Mouse (Mus musculus): ENCODE measurements around the gene Mdm2. TPM values are rescaled to one million over a fixed set of nuclear protein-coding genes. Genes with fewer than 3 reads are reported as not detected.

Gene Mdm2
- polyA plus RNA-seq, 2 experiments from 2014 or later: 47.3 to 54.7 TPM

DNA sequence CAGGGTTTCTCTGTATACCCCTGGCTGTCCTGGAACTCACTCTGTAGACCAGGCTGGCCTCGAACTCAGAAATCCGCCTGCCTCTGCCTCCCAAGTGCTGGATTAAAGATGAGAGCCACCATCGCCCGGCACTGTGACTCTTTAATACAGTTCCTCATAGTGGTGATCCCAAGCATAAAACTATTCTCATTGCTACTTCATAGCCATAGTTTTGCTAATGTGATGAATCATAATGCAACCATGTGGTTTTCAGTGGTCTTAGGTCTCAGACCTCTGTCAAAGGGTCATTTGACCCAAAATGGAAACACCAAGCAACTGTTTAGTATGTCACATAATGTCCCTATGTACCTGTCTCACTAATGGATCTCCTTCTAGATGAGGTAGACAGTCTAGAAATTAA, 15.0 kb downstream of the Mdm2 start:
- no peak for ATAC-seq

DNA sequence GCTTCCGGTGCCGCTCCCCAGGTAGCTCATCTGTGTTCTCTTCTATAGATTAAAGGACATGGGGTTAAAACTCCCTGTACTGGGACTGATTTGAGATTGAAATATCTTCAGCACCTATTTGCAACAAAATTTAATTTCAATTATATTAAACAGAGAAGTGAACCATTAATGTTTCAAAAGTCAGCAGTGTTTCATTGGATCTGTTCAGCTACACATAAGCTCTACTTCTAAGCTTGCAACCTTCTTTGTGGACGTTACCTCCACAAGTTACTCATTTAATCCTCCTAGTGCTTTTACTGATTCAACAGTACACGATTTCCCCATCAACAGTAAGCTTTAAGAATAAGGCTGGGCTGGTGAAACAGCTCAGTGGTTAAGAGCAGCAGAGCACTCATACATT, 15.5 kb downstream of the Mdm2 start:
- ATAC-seq: no peak

DNA sequence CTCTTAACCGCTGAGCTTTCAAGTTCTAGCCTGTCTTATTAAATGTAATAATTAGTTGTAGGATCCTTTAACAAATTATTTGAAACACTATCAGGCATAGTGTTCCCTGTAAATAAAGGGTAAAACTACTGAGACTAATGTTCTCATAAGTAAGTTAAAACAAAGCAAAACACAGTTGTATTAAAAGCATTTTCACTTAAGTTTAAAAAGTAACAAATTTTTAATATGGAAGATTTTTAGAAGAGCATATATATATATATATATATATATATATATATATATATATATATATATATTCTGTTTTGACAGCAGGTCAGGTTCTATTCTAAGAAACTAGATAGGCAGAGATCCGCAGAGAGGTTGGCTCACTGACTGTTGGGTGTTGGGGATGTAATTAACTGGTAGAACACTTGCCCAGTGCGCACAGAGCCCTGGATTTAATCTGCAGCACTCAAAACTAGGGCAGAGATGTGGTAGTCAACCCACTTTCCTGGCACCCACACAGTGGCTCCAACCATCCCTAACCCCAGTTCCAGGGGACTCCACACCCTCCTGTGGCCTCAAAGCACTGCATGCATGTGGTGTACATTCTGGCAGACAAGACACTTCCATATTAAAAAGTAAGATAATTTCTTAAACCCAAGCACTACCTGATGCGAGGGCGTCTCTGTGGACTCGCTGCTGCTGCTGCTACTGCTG, 16.2 kb downstream of the Mdm2 start:
- ATAC-seq: no peak

DNA sequence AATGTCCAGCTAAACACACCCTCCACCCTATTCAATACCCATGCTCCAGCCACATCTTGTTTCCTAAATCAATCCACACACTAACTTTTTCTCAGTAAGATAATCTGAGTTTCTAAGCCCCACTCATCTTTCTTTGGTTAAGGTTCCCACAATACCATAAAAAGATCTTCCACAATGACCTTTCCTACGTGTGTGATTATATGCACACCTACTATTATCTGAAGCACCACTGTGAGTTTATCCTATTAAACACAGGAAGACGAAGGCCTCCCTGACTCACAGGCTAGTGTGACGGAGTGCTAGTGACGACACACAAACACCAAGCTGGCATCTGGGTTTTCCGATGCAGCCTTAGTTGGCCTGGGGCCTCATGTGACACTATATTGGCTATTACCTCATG, 17.6 kb downstream of the Mdm2 start:
- ATAC-seq: no peak

DNA sequence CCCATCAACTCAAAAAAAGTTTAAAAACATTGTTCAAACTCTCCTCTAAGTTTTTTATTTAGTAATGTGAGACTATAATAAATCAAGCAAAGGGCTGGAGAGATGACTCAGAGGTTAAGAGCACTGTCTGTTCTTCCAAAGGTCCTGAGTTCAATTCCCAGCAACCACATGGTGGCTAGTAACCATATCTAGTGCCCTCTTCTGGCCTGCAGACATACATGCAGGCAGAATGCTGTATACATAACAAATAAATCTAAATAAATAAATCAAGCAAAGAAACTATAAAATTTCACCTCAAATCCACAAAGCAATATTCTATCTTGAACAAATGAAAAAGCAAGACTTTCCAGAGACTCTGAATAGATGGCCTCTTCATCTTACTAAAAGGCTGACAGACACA, 18.4 kb downstream of the Mdm2 start:
- no peak for ATAC-seq

DNA sequence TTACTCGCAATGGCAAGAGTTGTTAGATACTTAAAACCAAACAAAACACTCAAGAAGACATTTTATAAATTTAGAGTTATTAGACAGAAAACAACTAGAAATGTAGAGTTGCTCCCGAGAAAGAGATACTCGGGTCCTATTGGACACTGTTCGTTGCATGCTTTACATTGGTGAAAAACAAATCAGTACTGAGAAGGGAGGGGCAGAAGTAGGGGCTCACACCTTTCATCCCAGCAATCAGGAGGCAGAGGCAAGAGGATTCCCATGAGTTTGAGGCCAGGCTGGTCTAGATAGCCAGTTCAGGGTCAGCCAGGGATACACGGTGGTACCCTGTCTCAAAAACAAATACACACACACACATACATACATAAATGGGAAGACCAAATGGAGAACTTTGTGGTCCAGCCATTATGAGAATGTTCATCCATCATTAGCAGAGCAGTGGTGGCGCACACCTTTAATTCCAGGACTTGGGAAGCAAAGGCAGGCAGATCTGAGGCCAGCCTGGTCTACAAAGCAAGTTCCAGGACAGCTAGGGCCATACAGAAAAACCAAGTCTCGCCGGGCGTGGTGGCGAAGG, 19.1 kb downstream of the Mdm2 start:
- ATAC-seq: no peak

DNA sequence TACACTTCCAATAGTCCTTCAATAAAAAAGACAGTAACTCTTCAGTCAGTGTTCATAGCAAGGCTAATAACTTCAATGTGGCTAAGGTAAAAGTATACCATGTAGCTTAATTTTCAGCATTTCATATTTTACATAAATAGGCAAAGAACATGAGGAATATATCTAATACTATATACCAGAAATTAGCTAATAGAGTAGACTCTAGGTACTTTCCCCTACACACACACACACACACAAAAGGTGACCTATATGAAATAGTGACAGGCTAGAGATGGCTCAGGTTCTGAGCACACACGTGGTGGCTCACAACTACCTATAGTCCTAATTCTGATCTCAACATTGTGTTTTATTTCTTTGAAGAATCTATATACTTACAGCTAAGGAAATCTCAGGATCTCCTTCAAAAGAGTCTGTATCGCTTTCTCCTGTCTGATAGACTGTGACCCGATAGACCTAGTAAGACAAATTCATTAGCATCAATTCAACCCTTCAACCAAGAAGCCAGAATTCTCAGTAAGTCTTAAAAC, 19.7 kb downstream of the Mdm2 start:
- ATAC-seq: no peak

DNA sequence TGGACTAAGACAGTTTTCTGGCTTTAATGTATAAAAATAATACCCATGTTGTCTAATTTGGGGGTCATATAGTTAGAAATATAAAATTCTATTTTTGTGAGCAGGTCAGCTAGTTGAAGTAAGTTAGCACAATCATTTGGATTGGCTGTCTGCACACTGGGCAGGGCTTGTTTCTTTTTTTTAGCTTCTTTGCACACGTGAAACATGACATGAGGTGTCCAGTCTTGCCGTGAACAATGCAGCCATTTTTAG, 20.5 kb downstream of the Mdm2 start:
- ATAC-seq: no peak

DNA sequence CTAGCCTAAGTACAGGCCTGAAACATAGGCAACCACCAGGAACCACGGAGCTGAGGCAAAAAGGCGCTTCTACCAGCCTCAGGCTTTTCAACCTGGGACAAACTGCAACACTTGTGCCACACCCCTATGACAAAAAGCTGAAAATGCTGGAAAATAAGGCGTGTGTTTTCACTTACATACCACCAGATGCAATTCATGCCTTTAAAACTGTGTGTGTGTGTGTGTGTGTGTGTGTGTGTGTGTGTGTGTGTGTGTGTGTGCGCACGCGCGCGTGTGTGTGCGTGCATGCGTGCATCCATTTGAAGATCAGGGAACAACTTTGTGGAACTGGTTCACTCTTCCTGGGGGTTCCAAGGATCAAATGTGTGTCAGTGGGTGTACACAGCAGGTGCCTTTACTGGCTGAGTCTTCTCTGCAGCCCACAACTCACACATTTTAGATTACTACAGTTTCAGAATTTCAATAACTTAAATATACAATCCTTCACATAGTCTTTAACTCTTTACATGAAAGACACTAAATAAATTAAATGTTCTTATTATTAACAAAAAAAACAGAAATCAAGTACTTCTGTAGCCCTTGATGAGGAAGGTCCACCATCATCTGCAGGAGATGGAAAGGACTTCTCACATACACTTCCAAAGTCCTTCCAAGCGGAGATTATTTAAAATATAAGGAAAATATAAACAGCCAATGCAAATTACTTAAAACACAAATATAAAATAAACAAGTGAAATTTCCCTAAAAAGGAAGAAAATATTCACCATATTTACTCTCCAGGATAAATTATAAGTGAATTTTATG, 21.1 kb downstream of the Mdm2 start:
- no peak for ATAC-seq

DNA sequence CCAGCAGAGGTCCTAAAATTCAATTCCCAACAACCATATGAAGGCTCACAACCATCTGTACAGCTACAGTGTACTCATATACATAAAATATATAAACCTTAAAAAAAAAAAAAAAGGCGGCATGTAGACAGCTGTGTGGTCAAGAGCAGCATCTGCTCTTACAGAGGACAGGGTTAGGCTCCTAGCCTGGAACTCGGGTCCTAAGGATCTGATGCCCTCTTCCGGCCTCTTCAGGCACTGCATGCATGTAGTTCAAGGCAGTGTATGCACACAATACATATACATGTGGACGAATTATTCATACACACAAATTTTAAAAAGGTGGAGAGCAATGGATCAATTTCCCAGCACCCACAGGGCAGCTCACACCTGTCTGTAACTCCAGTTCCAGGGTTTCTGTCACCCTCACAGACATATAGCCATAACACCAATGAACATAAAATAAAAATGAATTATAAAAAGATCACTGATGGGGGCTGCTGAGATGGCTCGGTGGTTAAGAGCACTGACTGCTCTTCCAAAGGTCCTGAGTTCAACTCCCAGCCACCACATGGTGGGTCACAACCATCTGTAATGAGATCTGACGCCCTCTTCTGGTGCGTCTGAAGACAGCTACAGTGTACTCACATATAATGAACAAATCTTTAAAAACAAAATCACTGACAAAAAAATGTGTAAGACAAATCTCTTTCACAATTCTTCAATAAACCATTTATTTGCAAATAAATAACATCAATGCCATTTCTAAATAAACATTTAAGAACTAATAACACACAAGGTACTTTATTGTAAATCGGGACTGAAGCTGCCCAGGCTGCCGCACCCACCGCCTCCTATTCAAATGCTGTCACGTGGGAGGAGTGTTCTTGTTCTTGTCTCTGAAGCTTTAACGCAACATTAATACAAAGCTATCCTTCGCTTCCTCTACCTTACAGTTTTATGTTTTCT, 22.1 kb downstream of the Mdm2 start:
- ATAC-seq: peak; percentile 32

DNA sequence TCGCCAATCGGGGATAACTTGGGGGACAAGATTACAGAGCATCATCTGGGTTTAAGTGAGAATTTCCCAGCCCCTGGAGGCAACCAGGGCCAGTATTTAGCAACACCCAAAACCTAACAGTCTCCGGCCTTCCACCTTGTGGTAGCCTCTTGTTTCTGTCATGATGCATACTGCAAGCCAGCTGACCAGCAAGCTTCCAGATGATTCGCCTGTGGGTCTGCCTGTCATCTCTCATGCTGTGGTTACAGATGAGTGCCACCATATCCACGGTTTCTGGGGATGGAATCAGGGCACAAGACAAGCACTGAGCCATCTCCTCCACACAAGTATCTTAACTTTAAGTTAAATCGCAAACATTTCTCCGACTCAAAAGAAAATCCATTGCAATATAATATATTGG, 23.0 kb downstream of the Mdm2 start:
- ATAC-seq: no peak

DNA sequence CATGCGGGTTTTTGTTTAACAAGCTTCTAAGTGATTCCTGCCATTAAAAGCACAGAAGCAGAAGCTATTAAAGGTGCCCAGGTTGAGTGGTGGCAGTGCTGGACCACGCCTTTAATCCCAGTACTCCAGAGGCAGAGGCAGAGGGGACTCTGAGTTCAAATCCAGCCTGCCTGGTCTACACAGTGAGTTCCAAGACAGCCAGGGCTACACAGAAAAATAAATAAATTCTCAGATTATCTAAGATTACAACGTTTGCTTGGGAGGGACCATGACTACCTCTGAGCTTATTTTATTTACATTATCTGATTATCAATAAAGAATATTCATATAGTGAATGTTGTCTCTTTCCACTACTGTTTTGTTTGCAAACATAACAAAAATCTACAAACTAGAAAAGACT, 23.5 kb downstream of the Mdm2 start:
- ATAC-seq: no peak

DNA sequence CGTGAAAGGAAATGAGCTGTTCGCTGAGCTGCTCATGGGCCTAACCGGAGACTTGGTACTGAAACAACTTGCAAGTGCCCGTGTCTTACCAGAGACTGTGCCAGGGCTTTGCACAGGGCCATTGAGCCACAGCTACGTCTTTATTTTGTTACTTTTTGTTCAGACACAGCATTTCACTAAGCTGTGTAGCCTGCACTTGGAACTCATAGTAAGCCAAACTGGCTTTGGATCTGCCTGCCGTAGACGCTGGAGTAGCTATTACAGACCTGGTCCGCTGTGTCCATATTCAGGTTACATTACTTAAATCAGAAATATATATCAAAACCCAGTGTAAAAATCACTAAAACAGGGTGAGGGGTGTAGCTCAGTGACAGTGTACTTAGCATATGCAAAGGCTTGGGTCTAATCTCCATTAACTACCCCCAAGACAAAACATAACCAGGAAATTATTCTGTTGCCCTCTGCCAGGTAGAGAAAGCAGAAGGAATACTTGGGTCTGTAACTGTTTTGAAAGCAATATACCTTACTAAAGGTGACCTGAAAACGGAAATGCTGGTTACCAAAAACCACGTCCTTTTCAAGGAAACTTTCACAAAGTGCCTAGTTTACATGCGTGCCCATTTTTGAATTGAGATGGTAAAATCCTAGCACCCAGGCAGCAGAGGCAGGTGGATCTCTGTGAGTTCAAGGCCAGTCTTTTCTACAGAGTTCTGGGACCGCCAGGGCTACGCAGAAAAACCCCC, 24.5 kb downstream of the Mdm2 start:
- ATAC-seq: no peak

DNA sequence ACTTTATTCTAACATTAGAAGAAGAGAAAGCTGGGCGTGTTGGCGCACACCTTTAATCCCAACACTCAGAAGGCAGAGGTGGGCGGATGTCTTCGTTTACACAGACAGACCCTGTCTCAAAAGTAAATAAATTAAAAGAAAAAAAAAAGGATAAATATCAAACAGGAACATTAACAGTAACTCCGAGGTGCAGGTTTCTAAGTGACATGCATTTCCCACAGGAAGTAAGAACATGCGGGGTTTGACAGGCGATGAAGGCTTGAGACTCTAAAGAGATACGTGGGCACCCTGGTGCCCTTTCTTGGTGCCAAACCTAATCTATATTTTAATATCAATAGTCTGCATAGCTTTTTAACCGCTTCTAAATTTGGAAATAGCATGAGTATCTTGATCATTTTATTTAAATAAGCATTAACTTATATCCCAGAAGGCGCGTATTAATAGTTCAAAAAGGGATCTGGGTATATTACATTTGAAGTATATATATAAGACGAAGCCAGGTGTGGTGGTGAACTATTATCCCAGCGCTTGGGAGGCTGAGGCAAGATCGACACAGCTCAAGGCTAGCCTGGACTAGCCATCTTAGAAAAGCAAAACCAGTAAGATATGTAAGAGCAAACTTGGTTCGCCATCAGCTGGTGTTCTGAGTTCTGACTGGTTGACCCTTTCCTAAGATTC, 25.2 kb downstream of the Mdm2 start:
- ATAC-seq: no peak

DNA sequence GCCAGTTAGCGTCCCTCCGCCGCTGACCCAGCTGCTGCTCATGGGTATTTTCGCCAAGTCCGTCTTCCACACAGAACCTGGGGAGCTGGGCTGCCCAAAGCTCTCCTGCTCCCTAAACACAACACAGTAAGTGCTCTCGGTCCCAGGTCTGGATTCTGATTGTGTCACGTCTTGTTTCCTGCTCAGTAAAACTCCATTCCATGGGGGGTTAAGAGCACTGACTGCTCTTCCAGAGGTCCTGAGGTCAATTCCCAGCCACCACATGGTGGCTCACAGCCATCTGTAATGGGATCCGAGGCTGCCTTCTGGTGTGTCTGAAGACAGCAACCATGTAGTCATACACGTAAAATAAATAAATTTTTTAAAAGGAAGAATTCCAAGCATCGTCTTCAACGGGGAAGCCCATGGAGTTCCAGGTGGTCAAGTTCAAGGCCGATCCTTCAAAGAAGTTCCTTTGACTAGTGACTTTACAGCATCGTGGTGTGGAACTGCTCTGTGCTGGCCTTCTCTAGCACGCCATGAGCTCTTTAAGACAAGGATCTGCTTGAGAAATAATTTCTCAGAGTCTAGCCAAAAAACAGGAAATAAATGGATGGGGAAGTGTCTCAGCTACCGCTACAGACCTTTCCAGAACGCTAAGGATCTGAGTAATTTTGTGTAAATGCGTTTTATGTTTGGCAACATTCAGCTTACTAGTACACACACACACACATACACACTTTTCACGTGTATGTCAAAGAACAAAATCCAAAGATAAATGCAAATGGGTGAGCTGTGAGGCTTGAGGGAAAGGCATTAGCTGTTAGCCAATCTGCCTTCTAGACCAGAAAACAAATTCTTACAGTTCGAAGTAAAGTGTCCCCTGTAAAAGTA, 26.0 kb downstream of the Mdm2 start:
- ATAC-seq: no peak

DNA sequence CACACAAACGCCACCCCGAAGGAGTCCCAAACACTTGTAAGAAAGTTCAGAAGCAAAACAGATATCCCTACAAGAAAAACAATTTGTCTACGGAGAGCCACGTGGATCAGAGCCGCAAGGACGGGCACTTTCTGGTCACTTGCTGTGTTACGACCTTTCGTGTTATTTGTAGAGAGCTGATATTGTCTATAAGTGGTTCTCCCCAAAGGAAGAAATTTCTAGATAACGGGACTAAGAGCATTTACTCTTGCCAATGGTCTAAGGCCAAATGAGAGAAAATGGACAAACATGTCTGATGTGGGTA, 26.9 kb downstream of the Mdm2 start:
- ATAC-seq: no peak

DNA sequence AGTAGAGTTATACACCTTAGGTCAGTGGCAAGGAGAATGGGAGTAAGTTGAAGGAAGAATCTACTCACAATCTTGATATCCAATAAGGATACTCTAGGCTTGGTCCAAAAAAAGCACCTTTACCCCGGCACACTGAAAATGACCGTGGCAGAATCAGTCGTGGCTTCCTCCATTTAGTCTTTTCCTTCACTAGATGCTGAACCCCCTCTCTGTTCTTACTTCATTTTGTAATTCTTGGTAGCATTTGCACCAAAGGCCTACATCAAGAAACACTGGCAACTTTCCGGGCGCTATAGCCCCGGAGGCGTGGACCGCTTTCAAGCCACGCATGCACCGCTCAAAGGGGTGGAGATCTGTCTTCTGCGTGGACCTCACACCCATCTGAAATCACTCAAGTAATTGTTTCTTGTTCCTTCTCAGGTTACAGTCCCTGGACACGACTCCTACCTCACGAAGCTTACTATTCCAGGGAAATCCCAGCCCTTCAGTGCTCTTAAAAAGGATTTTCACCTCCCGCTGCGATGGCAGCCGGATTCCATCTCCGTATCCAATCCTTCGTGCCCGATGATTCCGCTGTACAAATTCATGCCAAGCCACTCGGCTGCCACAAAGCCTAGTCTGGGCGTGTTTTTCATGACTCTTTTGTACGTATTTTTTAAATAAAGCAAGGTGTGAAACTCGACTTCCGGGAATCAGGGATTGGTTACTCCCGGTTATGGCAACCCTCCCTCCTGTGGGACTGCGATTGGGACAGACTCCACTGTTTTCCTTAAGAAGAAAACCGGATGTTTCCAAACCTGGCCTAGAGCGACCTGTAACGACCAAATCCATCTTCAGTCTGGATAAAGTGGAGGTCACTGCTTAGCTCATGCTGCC, 27.5 kb downstream of the Mdm2 start:
- ATAC-seq: no peak

DNA sequence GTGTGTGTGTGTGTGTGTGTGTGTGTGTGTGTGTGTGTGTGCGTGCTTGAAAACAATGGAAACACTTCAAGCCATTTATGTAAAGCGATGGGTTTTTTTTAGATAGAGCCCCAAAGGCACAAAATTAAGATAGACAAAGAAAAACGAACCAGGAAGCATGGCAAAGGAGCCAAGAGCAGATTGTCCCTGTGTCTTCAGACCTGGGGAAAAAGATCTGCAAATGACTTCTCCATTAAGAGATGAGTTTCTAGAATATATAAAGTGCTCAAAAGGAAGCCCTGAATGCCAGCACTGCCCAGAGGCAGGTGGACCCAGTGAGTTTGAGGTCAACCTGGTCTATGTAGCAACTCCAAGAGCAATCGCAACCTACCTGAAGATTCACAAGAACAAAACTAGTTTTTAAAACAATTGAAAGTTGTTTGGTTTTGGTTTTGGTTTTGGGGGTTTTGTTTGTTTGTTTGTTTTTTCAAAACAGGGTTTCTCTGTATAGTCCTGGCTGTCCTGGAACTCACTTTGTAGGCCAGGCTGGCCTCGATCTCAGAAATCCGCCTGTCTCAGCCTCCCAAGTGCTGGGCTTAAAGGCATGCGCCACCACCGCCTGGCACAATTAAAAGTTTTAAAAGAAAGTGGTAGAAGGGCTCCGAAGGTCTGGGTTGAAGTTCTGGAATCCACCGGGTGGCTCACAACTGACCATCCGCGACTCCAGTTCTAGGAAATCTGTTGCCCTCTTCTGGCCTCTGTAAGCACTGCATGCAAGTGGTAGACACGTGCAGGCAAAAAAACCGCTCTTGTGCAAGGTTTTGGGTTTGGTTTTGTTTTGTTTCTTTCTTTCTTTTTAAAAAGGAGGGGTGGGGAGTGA, 28.3 kb downstream of the Mdm2 start:
- no peak for ATAC-seq

DNA sequence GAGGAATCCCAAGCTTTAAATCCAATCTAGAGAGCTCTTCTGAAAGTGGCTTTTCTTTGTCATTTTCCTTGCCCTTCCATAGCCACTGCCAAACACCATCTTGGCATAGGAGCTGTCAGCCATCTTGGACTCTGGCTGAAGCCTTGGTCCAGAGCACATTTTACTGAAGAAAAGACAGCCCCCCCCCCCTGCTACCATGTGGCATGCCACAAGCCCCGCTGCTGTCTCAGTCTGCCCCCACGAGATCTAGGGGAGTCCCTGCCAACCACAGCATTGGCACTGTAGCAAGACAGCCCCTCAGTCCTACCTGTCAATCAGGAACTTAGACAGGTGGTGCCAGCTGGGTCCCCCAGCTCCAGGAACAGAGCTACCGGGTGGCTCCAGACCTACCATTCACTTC, 29.0 kb downstream of the Mdm2 start:
- no peak for ATAC-seq

Measured in CD4-positive, CD25-positive, alpha-beta regulatory T cell, adult 4 months (primary cell).